Mouse (Mus musculus): ENCODE measurements around the gene Gcnt2.
A peak's percentile ranks its signal among the peaks of the same experiment; 100 is the strongest.

Gcnt2 gene

DNA sequence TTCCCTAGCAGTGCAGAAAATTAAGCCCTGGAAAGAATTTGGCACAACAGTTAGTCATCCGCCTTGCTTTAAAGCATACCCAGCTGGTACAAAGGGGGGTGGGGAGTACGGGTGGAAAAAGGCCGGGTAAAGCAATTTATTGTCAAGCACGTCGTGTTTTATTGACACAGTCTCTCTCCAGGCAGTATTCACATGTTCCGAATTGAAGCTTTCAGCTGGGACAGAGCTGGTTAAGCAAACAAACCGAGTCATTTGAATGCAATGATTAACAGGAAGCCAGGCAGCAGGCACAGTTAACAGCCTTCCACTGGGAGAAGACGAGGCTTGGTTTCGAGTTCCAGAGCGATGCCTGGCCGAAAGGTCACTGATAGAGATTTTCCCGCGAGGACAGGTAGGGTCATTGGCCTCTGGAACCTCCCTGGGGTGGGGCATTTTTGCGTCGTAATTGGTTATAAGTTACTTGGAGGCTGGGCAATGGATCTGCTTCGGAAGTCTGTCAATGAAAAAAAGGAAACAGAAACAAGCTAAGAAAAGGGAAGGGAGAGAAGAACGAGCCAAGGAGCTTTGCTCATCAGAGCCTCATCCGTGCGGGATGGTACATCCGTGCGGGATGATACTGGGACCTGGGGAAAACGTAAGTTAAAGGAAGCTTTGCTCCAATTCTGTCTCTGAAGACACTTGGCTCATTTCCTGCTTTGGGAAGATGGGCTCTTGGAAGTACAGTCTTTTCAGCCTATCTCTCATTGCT lies at the start of gene Gcnt2:
Gene Gcnt2, plus strand, starts transcription at position 103 of the 748 bp plus-strand sequence.
- DNase-seq, result peak; percentile 8

DNA sequence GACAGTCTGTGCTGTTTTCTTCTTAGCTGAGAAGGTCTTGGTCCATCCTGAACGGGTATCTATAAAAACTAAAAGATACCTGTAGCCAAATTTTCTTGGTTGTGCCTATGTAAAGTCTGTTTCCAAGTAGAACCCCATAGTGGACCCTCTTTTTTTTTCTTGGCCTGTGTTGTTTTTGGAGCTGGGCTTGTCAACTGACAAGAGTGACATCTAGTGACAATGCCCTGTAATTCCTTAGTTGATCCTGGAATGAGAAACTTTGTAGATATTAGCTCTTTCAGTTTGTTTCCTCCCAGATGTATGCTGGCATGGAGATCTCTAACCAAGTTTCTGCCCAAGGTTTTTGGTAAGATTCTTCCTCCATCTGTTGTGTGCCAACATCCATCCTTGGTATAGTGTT lies 38.9 kb upstream of the Gcnt2 start:
- DNase-seq, result no peak

DNA sequence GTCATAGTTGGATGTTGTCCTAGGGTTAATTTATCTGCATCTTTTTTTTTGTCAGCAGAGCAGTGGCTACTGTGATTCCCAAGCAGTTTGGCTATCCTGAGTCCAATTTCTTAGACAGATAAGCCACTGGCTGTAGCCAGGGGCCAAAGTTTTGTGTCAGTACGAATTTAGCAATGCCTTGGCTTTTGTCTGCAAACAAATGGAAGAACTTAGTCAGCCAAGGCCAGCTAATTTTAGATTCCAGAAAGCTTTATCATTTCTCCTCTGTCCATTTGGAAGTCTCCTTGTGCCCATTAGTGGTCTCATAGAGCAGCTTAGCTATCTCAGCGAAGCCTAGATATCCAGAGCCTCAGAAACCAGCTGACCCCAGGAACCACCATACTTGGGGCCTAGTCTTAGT lies 37.6 kb upstream of the Gcnt2 start:
- DNase-seq, result no peak

DNA sequence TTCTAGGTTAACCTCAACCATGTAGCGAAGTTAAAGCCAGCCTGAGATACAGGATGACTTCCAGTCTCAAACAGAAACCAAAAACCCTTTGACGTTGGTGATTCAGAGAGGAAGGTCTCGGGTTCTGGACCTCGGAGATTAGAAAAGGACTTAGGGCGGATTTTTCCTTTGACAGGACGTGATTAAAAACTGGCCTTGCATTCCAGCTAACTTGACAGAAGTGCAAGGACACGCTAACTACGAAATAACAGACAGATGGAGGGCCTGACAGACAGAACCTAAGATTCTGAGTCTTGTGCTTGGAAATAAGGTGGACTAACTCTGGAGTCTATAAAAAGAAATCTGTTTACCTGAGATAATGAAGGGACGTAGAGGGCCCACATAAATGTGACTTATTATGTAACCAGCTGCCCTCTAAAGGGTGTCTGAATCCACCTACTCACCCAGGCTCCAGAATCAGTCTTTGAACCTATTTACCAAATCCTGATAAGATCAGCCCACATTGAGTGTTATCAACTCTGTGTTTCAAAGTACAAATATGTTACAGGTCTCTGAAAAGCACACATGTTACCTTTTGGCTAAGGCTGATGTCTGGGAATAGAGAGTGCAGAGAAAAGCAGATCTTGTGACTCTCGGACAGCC lies 18.3 kb upstream of the Gcnt2 start:
- DNase-seq, result no peak

DNA sequence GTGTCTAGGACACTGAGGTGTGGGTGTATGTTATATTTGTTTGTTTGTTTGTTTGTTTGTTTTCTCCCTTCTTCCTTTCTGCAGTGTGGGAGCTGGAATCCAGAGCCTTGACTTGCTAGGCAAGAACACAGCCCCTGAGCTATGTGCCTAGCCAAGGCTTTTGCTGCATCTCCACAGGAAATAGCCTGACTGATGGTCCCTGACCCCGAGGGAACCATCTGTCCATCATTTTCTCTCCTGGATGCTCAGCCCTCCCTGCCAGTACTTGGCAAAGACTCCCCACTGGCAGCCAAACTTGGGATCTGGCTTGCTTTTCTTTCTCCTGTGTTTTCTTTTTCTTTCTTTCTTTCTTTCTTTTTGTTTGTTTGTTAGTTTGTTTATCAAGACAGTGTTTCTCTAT lies 17.4 kb upstream of the Gcnt2 start:
- DNase-seq, result no peak

DNA sequence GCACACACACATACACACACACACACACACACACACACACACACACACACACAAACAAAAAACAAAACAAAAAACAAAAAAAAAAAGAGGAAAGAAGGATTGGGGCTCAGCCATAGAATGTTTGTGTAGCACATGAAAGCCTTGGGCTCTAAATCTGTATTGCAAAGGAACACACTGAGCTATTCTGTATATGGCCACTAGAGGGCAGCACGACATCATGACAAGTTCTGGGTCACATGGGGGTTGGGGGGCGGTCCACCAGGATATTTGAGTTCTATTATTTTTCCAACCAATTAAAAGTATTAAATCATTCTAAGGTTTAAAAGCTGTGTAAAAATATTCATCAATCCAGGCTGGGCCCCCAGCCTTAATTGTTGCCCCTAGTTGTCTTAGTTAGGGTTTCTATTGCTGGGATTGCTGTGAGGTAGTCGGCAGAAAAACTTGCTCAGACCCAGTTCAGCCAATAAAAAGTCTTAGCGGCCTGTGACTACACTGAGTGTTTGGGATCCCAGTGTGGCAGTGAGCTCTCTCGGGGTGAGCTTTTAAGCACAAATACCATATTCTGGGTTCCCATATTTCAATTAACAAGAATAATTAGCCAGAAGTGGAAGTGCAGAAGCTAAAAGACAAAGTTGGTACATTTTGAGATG lies 16.0 kb upstream of the Gcnt2 start:
- DNase-seq, result peak; percentile 74

DNA sequence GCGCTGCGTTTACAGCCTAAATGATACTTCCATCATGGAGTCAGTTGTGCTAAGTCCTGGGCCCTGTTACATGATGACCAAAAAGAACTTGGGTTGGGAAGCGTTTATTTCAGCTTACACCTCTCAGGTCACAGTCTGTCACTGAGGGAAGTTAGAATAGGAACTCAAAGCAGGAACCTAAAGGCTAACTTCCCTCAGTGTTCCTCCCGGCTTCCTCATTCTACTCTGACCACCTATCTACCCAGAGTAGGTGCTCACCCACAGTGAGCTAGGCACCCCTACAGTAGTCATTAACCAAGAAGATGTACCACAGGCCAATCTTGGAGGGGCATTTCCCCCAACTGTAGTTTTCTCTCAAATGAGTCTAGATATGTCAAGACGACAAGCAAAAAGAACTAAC lies 15.4 kb upstream of the Gcnt2 start:
- no peak for DNase-seq

DNA sequence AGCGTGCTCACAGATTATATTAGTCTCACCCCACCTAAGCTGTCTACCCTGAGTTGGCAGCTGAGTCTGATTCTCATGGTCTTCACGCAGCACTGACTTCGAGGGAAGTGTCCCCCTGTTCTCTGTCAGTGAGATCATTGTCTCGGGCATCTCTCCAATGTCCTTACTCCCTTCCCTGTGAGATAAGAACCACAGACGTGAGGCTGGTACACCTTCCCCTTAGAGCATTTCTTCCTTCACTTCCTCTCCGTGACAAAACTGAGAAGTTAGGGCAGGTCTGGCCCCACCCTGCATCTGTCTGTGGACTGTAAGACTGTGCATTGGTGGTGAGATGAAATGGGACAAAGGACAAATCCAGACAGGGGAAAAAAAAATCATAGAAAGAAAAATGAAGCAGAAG lies 13.6 kb upstream of the Gcnt2 start:
- no peak for DNase-seq

DNA sequence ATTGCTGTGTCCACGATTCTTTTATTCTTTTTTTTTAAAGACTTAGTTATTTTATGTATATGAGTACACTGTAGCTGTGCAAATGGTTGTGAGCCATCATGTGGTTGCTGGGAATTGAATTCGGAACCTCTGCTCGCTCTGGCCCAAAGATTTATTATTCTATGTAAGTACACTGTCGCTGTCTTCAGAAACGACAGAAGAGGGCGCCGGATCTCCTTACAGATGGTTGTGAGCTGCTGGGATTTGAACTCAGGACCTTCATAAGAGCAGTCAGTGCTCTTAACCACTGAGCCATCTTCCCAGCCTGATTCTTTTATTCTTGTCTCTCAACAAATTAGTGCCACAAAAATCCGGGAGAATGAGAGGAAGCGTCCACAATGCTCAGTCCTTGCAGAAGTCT lies 13.2 kb upstream of the Gcnt2 start:
- no peak for DNase-seq

DNA sequence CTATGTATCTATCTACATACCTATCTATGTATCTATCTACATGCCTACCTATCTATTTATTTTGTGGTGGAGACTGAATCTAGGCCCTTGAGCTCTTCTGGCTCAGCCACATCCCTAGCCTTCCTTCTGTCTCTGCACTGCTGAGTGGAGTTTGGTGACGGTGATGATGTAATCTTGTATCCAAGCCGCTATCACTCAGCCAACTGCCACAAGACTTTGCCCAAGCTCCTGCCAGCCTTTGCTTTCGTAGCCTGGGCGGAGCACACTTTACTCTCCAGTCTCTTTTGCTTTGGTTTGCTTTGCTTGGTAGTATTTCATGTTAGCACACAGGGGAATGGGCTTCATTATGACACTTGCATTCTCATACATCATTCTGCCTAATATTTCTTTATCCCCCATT lies 11.7 kb upstream of the Gcnt2 start:
- no peak for DNase-seq

DNA sequence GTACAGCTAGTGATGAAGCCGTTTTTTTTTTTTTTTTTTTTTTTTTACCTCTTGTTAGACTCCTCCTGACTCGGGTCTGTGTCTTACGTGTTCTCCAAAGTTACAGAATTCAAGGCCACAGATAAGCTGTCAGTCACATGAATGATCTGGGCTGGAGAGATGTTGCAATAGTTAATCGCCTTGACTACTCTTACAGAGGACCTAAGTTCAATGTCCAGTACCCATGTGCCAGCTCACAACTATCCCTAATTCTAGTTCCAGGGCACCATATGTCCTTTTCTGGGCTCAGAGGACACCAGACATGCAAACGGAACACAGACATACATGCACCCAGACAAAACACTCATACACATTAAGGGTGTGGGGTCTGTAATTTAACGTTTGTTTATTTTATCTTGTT lies 8.9 kb upstream of the Gcnt2 start:
- DNase-seq, result no peak

DNA sequence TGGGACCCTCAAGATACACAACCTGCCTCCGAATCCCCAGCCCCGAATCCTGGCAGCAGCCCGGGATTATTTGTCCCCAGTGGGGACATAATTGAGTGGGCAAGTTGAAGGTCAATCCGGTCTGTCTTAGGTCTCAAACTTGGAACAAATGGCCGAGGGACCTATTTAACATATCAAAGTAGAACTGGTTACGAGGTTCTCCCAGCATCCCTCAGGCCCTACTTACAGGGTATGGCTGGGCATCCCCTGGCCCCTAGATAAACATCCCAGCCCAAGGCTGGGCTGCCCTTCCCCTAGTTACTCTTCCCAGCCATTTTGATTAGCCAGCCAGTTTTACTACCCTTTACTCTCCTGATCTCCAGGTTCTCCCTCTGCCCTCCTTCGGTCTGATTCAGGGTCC lies 8.3 kb upstream of the Gcnt2 start:
- DNase-seq, result no peak

DNA sequence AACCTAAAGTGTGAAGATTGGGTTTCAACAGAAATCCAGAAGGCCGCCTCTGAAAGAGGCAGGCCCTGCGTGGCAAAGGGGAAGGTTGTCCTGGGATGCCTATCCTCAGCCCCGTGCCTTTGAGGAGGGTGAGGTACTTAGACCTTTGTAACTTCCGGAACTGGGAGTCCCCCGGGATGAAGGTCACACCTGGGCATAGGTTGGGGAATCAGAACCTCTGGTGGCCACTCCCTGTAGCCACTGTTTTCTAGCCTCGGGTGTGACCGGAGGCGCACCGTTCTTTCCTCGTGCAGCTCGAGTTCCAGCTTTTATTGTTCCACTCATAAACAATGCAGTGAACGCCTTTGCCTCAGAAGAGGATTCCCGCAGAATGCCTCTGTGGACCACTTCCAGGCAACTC lies 7.6 kb upstream of the Gcnt2 start:
- DNase-seq, result no peak

DNA sequence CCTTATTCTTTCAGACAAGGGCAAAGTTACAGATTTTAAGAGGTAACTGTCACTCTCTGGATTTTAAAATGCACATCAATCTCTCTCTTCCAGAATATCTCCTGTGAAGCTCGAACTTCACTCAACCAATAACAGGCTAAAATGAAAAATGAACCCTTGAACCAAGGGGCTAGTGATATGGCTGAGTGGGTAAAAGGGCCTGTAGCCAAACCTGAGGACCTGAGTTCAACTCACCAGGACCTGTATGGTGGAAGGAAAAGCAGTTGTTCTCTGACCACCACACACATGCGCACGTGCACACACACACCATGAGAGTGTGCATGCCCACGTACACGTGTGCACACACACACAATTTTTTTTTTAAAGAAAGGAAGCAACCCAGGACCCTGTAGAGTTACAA lies 6.8 kb upstream of the Gcnt2 start:
- no peak for DNase-seq

DNA sequence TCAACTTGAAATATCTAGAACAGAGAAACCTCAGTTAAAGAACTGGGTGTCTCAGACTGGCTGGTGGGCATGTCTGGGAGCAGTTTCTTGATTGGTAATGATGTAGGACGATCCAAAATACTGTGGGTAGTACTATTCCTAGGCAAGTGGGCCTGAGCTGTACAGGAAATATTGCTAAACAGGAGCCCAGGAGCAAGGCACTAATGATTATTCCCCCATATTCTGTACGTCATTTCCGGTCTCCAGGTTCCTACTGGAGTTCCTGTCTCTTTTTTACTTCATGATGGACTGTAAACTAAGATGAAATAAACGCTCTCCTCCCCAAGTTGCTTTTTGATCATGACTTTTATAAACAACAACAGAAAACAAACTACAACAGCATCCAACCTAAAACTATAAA lies 5.7 kb upstream of the Gcnt2 start:
- DNase-seq, result no peak

DNA sequence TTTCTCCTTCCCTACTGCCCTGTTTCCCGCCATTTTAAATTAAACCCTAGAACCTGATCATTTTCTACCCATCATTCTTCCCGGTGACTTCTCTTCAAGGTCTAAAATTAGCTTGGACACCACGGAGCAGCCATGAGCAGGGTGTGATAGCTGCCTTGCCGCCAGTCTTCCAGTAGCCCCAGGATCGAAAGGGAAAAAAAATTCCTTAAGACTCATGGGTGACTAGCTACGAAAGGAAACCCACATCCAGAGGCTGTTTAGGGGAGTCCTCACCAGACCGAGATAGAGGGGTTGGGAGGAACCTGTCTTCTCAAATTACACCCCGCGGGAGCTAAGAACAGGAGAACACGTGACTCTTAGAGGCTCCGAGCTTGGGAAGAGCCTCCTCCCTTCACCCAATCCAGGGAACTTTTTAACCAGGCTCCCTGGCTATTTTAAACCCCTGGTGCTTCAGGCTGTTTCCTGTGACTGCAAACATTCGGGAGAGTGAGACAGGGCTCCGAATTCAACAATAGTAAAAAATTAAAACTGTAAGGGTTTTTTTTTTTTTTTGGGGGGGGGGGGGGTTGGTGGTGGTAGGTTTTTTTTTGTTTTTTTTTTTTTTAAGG lies 5.0 kb upstream of the Gcnt2 start:
- no peak for DNase-seq

DNA sequence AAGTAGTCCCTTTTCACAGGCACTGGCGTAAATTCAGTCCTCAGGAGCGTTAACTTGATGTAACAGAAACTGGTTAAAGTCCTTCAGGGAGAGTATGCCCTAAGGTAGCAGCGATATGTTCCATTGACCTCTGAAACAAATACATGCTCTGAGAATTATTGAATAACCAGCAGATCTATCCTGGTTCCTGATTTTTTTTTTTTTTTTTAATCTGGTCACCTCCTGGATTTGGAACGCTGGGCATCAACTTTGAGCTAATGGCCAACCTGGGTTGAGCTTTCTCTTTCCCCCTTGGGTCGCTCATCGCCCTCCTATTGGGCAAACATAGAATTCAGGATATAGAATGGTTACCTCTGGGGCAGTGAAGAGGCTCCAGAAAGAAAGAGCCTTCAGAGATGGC lies 4.3 kb upstream of the Gcnt2 start:
- DNase-seq, result no peak

DNA sequence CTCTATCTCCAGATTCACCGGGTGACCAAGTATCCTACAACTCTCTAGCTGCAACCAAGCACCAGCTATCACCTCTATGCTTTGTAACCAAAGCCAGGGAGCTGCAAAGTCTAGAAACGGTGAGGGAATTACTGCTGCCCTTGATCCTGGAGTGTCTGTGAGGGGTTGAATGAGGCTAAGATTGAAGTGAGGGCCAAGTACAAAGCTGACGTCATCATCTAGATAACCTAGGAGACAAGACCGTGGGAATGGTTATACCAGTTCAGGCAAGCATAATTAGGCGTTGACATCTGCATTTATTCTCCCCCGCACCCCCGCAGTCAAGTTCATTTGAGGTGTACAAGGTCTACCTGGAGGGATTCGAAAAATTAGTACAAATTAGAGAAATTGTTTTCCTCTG lies 2.8 kb upstream of the Gcnt2 start:
- DNase-seq, result no peak

DNA sequence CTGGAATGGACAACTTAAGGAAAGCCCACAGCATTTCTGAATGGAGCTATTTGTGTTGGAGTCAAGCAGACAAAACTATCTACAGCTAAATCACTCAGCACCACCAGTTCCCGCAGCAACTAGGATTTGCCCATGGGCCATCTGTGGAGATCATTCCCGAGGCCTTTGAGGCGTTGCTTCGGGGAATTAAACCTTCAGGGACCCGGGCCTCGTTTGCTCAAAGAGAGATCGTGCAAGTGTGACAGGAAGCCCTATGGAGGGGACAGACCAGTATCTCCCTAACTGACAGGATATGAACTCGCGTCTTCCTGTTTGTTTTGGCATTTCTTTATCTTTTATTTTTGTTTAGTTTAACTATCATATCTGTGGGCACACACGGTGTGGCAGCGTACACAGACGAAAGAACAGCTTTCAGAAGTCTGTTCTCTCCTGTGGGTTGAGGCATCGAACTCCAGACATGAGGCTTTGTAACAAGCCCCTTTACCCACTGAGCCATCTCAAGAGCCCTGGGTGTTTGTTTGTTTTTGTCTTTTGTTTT lies 2.2 kb upstream of the Gcnt2 start:
- no peak for DNase-seq

DNA sequence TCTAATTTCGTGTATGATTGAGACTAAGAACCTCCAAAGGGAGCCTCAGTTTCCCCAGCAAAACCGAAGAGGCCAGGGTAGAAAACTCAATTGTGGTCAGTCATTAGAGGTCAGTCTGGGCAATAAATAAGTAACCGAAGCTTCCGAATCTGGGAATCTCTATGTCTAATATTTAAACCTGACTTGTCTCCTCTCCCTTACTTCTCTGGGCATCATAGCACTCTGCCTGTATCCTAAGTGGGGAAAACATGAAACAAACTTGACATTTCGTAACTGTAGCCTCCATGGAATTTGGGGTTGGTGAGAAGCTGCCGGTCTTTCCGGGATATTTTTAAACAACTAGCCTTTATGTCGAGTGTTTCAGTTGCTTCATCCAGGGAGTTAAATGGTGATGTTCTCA lies 329 bp upstream of the Gcnt2 start:
- no peak for DNase-seq

DNA sequence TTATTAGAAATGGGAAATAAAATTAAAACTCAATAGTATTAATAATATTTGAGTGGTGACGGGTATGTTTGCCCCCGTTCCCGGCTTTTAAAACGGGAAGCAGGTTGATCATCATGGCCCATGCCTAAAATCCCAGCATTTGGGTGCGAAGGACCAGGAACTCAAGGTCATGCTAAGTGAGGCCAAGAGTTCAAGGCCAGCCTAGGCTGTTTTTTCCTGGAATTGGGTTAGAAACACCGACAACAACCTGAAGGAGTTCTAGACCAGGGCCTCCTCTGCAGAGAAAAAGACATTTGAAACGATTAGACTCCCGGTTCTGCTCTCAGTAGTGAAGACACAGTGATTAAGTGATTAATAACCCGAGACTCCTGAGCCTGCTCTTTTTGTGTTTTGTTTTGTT lies 3.5 kb downstream of the Gcnt2 start:
- DNase-seq, result no peak

DNA sequence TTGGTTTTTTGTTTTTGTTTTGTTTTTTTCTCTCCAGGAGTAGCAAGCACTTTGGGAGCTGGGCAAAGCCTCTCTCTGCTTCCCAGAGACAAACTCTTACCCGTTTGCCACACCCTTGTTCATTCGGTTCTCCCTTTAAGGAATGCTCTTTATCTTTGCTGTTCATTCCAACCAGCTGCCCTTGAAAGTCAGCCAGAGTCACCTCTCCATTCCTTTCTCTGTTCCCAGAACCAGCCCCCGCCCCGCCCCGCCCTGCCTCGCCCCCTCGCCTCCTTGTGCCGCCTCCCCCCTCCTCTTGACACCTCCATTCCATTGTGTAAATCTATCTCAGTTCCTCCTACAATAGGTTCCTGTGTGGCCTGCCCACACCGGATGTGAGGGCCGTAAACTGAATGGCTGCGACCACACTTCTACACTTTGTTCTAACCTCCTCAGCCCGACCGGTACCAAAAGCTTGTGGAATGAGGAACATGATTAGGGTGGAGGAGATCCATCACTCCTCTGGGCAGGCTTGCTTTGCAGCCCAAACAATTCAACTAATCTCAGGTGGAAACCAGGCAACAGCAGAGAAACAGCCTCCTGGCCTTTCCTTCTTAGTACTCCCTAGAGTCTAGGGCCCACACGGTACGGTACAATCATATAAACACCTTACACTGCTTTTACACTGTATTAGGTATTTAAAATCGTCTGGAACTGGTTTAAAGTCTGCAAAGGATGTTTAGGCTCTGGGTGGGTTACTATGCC lies 9.5 kb downstream of the Gcnt2 start:
- DNase-seq, result no peak

DNA sequence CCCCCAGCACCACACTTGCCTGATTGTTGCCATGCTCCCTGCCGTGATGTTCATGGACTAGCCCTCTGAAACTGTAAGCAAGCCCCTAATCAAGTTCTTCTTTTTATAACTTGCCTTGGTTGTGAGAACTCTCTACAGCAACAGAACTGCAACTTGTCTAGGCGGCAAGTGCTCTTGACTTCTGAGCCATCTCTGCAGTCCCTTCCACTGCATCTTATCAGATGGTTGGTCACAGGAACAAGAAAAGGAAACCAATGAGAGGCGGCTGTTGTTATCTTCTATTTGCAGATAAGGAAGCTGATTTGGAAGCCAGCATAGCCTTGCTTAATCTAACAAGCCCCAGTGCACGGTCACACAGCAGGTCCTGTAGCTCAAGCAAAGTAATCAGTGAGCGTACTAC lies 14.5 kb downstream of the Gcnt2 start:
- no peak for DNase-seq
